Mouse (Mus musculus): Measurements from ENCODE around the gene Riok2. TPM values are rescaled to one million over a fixed set of nuclear protein-coding genes. Genes with fewer than 3 reads are reported as not detected.
A peak's percentile ranks its signal among the peaks of the same experiment; 100 is the strongest.

The Riok2 gene
- polyA plus RNA-seq, 1 experiment: 22.2 TPM

DNA sequence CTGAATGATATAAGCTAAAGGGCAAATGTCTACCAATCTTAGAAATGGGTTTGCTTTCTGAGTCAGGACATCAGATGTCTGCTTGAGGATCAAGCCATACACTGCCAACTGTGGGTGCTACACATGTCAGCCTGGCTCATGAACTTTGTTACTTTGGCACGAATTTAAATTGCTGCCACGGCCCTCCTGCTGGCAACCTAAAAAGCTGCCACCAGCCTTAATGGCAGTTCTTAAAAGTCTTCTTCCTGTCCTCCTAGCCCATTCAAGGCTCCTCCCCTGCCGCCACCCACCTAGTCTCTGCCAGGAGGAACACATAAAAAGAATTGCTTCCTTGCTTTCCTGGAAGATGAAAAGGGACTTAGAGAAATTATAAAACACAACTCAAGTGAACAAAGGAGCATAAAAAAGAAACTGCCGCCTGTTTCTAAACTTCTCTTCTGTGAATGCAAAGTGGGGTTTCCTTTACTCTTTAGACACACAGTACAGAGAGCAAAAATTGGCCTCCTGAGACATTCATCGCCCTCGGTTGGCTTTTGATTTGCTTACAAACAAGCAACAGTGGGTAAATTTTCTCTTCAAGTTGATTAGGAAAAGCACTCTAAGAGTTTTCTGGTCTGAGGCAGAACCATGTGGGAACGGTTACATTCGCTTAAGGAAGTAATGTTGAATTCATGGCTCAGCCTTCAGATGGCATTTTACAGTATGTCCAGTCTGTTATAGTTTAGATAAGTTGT, 30.9 kb downstream of the Riok2 start:
- DNase-seq (ENCODE audit: extremely low spot score in 1 of 2, low spot score in 1 of 2): peak; percentile 17 to 44

DNA sequence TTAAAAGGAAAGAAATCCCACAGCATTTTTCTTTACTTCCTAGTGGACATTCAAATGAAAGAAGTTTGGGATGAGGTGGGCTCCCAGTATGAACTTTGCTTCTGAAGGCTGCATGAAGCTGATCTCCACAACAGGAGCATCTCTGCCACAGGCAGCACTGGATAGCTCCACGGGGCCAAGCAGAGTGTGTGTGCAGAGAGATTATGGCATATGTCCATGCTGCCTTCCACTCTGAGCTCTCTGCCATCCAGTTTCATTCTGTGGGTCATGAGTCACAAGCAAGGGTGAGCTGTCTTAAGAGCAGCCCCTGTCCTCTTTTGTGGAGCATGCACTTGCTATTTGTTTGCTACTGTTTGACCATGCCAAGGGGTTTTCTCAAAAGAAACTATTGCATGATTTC, 31.5 kb downstream of the Riok2 start:
- no peak for DNase-seq (ENCODE audit: extremely low spot score in 1 of 2, low spot score in 1 of 2)

DNA sequence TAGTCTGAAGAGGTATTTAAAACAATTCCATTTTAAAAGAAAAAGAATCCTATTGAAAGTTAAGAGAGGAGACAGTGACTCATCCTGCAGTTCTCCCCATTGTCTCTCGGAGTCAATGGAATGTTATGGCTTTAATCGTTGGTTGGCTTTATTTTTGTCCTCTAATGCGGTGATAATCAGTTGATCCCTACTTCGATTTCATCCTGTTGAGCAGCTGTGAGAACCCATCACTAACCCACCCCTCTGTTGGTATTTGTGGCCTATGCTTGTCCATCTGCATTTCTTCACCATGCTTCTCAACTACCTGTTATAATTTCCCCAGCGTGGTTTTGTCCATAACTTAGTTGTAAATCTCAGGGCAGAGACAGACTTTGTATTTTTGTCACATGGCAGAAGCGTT, 34.0 kb downstream of the Riok2 start:
- no peak for DNase-seq (ENCODE audit: extremely low spot score in 1 of 2, low spot score in 1 of 2)

DNA sequence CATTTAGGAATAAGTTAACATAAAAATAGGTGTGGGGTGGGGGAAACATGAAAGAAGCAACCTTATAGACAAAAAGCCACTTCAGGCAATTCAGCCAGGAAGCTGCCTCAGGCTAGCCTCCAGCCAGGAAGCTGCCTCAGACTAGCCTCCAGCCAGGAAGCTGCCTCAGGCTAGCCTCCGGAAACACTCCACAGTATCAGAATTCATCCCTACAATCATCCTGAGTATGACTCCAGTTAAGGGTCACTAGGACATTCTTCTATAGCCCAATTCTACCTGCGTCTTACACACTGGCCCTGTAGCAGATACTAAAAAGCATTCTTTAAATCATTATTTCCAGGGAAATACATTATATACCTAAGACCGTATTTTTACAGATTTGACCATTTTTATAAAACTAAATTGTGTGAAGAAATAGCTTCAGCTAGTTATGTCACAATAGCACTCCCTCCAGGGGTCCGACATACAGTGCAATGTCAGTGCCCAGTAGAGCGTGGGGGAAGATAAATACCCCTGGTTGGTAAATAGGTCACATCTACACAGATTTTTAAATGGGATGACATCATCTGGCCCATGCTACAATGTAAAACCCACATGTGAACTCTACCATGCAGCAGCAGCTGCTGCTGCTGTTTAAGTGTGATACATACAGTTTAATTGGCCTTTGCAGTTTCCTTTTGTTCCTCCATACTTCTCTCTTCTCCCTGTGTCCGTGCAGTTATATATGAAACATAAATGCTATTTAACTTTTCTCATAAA, 34.8 kb downstream of the Riok2 start:
- DNase-seq (ENCODE audit: extremely low spot score in 1 of 2, low spot score in 1 of 2): no peak

DNA sequence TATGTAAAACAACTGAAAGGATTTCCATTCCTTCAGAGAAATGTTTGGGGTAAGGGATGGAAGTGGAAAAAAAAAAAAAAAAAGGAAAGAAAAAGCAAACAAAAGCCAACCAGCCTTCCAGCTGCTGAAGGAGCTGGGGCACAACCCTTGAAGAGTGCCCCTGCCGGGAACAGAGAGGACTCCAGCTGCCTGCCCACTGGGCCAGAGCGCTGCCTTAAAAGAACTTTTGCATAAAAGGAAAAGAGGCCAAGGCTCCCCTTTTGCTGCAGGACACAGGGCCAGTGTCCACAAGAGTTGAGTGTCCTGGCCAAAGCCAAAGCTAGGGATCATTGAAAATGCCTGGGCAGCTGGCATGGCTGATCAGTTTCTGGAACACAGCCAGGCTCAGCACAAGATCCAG, 35.5 kb downstream of the Riok2 start:
- DNase-seq (ENCODE audit: extremely low spot score in 1 of 2, low spot score in 1 of 2): peak; percentile 24 to 50

DNA sequence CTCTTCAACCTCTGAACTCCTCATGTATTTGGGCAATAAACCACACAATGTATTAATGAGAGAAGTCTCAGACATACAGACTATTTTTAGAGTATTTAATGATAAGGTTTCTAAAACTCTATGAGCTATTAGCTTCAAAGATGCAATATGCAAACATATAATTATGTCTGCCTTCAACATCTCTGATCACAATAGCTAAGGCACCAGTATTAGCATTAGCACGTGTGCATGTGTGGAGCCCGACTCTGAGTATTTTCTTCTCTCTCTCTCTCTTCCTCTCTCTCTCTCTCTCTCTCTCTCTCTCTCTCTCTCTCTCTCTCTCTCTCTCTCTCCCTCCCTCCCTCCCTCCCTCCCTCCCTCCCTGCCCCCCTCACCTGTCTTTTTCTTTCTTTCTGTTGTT, 37.3 kb downstream of the Riok2 start:
- DNase-seq (ENCODE audit: extremely low spot score in 1 of 2, low spot score in 1 of 2): no peak

DNA sequence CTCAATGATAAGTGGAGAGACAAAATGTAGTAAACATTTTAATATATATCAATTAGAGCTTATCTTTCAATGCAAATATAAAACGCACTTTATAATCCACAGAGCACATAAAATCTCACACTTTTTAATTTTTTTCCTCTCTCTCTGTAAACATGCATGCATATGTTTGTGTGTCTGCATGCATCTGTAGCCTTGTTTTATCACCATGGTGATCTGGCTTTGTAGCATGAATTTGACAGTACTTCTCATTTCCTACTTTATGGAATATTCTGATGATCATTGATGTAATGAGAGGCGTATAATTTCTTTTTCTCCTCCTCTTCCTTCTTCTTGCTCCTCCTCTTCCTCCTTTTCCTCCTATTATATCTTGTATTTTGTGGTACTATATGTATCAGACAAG, 38.1 kb downstream of the Riok2 start:
- no peak for DNase-seq (ENCODE audit: extremely low spot score in 1 of 2, low spot score in 1 of 2)

DNA sequence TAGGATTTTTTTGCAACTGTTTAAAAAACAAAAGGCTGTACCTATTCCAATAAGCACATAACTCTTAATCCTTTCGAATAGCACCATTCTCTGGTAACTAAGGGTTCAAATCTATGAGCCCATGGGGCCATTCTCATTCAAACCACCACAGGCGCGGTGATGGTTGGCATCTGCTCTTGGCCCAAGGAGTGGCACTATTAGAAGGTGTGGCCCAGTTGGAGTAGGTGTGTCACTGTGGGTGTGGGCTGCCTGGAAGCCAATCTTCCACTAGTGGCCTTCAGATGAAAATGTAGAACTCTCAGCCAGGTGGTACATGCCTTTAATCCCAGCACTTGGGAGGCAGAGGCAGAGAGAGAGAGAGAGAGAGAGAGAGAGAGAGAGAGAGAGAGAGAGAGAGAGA, 40.1 kb downstream of the Riok2 start:
- no peak for DNase-seq (ENCODE audit: extremely low spot score in 1 of 2, low spot score in 1 of 2)

DNA sequence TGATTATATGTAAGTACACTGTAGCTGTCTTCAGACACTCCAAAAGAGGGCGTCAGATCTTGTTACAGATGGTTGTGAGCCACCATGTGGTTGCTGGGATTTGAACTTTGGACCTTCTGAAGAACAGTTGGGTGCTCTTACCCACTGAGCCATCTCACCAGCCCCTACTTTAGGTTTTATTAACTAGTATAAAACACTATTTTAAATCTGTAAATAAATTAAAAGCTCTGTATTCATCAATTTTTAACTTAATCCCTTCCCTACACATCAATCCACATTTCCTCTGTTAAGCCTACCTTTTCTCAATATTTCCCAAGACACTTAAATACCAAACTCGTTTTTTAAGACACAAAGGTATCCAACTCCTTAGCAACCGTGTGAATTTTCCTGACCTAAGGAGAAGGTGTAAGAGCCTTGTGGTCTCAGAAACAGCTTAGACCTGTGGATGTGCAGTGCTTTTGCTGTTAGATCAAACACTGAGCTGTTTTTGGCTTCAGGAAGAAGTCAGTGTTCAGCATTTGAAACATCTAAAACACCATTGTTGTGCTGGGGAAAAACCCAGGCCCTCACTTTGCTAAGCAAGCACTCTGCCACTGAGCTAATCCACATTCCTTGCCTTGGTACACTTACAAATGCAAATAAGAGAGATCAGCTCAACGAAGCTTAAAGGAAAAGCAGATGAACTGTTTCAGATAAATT, 50.6 kb downstream of the Riok2 start:
- DNase-seq (ENCODE audit: extremely low spot score in 1 of 2, low spot score in 1 of 2): no peak

DNA sequence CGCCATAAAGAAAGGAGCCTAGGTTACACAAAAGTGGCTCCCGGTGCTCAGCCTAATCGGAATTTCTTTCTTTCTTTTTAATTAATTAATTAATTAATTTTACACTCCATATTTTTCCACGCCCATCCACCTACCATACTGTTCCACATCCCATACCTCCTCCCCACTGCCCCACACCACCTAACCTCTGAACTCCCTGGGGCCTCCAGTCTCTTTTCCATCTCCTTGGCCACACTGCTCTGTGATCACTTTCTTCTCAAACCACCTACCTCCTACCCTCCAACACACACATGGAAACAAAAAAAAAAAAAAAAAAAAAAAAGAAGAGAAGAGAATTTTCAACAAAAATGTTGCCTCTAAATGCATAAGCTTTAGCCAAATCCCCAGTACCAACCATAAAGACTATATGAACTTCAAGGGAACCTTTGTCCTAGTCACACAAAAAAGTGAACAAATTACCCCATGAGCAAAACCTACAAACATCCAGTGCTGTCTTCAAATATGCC, 51.3 kb downstream of the Riok2 start:
- DNase-seq (ENCODE audit: extremely low spot score in 1 of 2, low spot score in 1 of 2): no peak

DNA sequence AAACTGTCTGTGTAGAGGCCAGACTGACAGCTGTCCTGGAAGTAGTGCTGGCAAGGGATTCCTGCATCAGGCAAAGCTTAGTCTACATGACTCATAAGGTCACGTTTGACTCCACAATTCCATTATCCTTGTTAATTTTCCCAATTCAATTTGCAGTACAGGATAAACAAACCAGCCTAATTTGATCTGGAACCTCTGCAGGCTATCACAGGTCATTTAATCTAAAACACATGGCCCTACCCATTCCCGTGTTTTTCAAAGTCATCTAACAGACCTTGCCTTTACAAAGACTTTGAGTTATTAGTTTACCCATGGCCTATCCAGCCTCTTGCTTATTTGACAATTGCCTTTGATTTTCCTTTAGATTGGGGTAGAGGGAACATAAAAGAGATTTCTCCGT, 51.8 kb downstream of the Riok2 start:
- no peak for DNase-seq (ENCODE audit: extremely low spot score in 1 of 2, low spot score in 1 of 2)

DNA sequence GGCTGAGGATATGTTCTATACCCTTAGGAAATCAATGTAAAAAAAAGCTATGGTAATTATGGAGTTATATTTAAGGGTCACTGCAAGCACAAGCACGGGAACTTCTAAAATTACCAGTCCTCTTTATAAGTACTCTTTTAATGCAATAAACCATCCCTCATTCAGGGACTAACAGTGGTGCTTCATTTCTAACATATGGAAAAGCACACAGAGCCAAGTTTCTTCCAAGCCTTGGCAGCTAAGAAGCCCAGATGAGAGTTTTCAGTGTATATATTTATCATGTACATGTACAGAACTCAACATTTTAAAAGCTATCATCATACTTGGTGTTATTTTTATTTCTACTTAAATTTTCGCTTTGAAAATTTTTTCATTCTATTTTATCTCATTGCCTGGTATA, 54.8 kb downstream of the Riok2 start:
- peak in 1 of 2 experiments; percentile 31 for DNase-seq (ENCODE audit: extremely low spot score in 1 of 2, low spot score in 1 of 2)

DNA sequence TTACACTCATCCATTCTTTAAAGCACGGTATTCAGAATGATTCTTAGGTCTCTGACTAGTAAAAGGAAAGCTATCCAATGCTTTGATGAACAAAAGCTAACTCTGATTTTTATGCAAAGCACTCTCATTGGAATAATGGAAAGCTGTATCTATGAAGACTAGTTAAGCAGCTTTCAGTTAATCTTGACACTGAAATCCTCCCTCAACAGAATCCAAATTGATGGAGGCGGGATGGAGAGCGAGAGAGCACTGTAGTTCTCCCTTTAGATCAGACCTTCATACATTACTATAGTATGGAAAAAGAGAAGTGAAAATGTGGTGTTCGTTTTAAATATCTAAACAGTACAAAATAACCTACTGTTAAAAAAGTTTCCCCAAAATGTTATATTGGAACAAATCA, 59.6 kb downstream of the Riok2 start:
- DNase-seq (ENCODE audit: extremely low spot score in 1 of 2, low spot score in 1 of 2): no peak

DNA sequence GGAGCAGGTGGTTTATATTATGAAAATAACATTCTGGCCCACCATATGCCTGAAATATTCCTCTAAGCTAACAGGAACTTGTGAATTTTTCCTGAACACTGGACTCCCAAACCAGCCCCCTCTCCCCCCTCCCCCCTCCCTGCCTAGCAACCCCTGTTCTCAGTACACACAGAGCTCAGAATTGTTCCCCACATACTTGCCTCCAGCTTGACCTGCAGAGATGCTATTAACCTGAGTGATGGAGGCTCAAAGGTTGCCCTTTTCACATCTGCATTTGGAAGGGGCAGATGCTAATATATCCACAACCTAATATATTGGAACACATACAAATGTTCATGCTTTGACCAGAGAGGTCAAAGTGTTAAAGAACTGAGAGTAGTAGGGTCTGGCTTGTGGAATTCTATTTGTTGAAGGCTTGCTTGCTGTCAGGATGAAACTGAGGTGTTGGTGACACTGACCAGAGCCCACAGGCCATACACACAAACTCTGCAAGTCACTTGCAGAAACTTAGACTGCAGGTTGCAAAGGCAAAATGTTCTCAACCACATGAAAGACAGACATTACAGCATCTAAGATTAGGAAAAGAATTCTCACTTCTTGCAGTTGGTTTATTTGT, 64.6 kb downstream of the Riok2 start:
- DNase-seq (ENCODE audit: extremely low spot score in 1 of 2, low spot score in 1 of 2): no peak

DNA sequence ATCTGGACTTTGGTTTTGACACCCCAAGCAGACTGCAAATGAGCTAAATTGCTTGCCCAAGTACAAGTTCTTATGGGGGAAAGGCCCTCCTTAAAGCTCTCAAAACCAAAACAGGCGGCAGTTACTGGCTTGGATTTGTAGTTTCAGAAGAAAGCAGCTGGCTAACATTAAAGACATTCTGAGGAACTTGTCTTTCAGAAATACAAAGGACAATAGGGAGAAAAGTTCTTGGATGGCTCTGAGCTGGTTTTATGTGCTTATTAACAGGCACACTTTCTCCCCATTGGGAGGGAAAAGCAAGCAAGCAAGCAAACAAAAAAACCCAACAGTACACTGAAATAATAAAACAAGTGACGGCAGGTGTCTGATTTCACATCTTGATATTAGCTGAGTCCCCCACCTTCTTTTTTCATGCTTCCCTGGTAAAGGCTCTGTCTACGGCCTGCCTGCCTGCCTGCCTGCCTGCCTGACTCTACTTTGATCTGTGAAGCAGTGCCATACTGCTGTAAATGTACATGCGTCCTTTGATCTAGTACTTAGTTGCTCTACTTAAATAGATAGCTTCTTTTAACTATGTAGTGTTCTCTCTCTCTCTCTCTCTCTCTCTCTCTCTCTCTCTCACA, 67.9 kb downstream of the Riok2 start:
- DNase-seq (ENCODE audit: extremely low spot score in 1 of 2, low spot score in 1 of 2): no peak

DNA sequence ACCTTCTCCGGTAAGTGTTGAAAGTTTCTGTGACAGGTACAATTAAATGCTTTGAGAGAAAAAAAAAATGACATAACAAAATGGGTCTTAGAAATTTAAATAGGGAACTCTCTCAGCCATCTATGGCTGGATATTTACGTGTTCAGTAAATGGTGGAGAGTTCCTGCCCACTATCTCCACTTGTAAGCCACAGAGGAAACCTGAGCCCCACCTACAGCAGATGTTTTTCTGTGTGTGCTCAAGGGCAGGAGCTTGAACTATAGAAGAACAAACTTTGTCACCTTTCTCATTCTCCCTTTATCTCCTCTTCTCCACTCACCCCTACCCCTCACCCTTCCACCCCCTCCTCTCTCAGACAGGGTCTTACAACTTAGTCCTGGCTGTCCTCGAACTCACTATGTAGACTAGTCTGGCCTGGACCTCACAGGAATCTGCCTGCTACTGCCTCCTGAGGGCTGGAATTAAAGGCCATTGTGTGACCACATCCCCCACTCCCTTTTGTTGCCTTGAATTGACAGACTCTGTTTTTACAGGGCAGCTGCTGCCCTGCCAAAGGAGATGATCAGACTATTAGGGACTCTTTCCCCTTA, 70.3 kb downstream of the Riok2 start:
- DNase-seq (ENCODE audit: extremely low spot score in 1 of 2, low spot score in 1 of 2): no peak
